Mouse (Mus musculus): ENCODE measurements at regions not wholly inside any gene's neighbourhood (a gene's known extent, or its start where the extent isn't known, plus 50 kb on each side); places are given as distances from the start of the nearest gene placed in this dataset.

DNA sequence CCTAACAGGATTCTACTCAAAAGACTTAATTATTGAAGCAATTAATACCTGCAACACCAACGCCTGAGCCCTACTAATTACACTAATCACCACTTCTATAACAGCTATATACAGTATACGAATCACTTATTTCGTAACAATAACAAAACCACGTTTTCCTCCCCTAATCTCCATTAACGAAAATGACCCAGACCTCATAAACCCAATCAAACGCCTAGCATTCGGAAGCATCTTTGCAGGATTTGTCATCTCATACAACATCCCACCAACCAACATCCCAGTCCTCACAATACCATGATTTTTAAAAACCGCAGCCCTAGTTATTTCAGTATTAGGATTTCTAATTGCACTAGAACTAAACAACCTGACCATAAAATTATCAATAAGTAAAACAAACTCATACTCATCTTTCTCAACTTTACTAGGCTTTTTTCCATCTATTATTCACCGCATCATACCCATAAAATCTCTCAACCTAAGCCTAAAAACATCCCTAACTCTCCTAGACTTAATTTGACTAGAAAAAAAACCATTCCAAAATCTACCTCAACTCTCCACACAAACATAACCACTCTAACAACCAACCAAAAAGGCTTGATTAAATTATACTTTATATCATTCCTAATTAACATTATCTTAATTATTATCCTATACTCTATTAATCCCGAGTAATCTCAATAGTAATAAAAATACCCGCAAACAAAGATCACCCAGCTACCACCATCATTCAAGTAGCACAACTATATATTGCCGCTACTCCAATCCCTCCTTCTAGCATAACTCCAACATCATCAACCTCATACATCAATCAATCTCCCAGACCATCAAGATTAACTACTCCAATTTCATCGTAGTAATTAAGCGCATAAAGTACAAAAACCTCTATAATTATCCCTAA lies 830.9 kb upstream of the Tyrp1 start:
- no peaks in the 10 kb centered on the region for H3K36me3 ChIP-seq
- ATAC-seq = peak; percentile 100
- H3K9me3 ChIP-seq = no peaks in the 10 kb centered on the region
- no peak overlapping the region for H3K9ac ChIP-seq
- WGBS = 91% methylated on average over 14 of the region's 14 CpGs
- H3K4me1 ChIP-seq (replicated peaks) = no peaks in the 10 kb centered on the region
- H3K4me3 ChIP-seq (replicated peaks) = no peak overlapping the region
- H3K27me3 ChIP-seq (replicated peaks) = no peaks in the 10 kb centered on the region
- no peak overlapping the region for H3K27ac ChIP-seq
- no peak overlapping the region for H3K4me2 ChIP-seq (replicated peaks)

DNA sequence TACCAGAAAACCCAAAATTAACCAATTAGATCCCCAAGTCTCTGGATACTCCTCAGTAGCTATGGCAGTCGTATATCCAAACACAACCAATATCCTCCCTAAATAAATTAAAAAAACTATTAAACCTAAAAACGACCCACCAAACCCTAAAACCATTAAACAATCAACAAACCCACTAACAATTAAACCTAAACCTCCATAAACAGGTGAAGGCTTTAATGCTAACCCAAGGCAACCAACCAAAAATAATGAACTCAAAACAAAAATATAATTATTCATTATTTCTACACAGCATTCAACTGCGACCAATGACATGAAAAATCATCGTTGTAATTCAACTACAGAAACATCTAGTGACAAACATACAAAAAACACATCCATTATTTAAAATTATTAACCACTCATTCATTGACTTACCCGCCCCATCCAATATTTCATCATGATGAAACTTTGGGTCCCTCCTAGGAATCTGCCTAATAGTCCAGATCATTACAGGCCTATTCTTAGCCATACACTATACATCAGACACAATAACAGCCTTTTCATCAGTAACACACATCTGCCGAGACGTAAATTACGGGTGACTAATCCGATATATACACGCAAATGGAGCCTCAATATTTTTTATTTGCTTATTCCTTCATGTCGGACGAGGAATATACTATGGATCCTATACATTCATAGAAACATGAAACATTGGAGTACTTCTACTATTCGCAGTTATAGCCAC lies 830.1 kb upstream of the Tyrp1 start:
- H3K4me2 ChIP-seq (replicated peaks) = no peak overlapping the region
- no peaks in the 10 kb centered on the region for H3K9me3 ChIP-seq
- no peaks in the 10 kb centered on the region for H3K4me1 ChIP-seq (replicated peaks)
- H3K27ac ChIP-seq = no peak overlapping the region
- H3K27me3 ChIP-seq (replicated peaks) = no peaks in the 10 kb centered on the region
- no peaks in the 10 kb centered on the region for H3K36me3 ChIP-seq
- no peak overlapping the region for H3K4me3 ChIP-seq (replicated peaks)
- no peak overlapping the region for H3K9ac ChIP-seq
- ATAC-seq = peak; percentile 94
- 86% methylated on average over 13 of the region's 13 CpGs for WGBS

DNA sequence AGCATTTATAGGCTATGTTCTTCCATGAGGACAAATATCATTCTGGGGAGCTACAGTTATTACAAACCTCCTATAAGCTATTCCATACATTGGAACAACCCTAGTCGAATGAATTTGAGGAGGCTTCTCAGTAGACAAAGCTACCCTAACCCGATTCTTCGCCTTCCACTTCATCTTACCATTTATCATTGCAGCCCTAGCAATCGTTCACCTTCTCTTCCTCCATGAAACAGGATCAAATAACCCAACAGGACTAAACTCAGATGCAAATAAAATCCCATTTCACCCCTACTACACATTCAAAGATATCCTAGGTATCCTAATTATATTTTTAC lies 829.6 kb upstream of the Tyrp1 start:
- Histone ChIP-seq H3K36me3 (no peaks in the 10 kb centered on the region), H3K9ac (no peak overlapping the region), H3K27me3 (replicated peaks) (no peaks in the 10 kb centered on the region), H3K27ac (no peak overlapping the region), H3K9me3 (no peaks in the 10 kb centered on the region), H3K4me1 (replicated peaks) (no peaks in the 10 kb centered on the region), H3K4me2 (replicated peaks) (no peak overlapping the region), H3K4me3 (replicated peaks) (no peak overlapping the region)
- WGBS = 79% methylated on average over 4 of the region's 4 CpGs
- no peak for ATAC-seq

DNA sequence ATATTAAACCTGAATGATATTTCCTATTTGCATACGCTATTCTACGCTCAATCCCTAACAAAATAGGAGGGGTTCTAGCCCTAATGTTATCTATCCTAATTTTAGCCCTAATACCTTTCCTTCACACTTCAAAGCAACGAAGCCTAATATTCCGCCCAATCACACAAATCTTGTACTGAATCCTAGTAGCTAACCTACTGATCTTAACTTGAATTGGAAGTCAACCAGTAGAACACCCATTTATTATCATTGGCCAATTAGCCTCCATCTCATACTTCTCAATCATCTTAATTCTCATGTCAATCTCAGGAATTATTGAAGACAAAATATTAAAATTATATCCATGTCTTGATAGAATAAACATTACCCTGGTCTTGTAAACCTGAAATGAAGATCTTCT lies 829.1 kb upstream of the Tyrp1 start:
- Histone ChIP-seq H3K9me3 (no peaks in the 10 kb centered on the region), H3K27me3 (replicated peaks) (no peaks in the 10 kb centered on the region), H3K27ac (no peak overlapping the region), H3K4me3 (replicated peaks) (no peak overlapping the region), H3K4me1 (replicated peaks) (no peaks in the 10 kb centered on the region), H3K4me2 (replicated peaks) (no peak overlapping the region), H3K9ac (no peak overlapping the region), H3K36me3 (no peaks in the 10 kb centered on the region)
- ATAC-seq = no peak
- 93% methylated on average over 4 of the region's 4 CpGs for WGBS

DNA sequence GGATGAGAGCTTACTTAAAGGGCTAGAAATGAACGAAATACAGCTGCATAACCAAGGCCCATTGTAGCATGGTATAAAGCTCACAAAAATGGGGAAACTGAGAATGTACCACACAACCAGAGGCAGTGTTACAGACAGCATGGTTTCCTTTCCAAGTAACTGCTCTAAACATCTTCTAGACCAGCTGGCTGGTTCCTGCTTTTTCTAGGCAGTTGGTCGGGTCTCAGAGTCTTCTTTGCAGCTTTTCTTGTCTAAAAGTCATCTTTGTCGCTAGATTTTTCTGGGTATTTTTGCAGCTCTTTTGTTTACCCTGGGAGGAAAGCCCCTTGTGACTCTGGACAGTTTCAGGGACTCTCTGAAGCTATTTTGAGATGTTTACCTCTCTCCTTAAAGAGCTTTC lies 806.0 kb upstream of the Tyrp1 start:
- no peak overlapping the region for H3K4me3 ChIP-seq (replicated peaks)
- 47% methylated on average over 3 of the region's 3 CpGs for WGBS
- H3K27me3 ChIP-seq (replicated peaks) = no peaks in the 10 kb centered on the region
- no peak overlapping the region for H3K9ac ChIP-seq
- no peak for ATAC-seq
- H3K4me2 ChIP-seq (replicated peaks) = no peak overlapping the region
- H3K9me3 ChIP-seq = no peaks in the 10 kb centered on the region
- H3K27ac ChIP-seq = no peak overlapping the region
- no peaks in the 10 kb centered on the region for H3K36me3 ChIP-seq
- no peaks in the 10 kb centered on the region for H3K4me1 ChIP-seq (replicated peaks)

DNA sequence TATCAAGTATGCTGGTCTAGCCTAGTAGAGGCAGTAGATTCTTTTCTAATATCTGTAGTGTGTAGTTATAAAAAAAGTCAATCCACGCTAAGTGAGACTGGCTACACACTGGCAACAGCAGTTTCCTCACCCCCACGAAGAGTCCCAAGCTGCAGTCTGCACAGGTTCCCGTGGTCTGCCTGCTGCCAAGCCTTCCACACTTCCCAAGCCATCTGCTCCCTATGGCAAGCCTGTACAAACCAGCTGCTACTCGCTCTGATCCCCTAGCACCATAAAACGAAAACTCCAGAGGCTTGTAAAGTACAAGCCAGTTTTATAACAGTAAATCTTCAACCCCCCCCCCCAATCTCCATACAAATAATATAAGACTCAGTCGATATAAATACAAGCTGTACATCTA lies 786.0 kb upstream of the Tyrp1 start:
- ATAC-seq = no peak
- Histone ChIP-seq H3K4me2 (replicated peaks) (no peak overlapping the region), H3K4me1 (replicated peaks) (no peaks in the 10 kb centered on the region), H3K27ac (no peak overlapping the region), H3K36me3 (no peaks in the 10 kb centered on the region), H3K9me3 (no peaks in the 10 kb centered on the region), H3K9ac (no peak overlapping the region), H3K4me3 (replicated peaks) (no peak overlapping the region), H3K27me3 (replicated peaks) (no peaks in the 10 kb centered on the region)
- WGBS = 73% methylated on average over 6 of the region's 6 CpGs
